Mouse (Mus musculus) thymus, postnatal 10 days (tissue): Measurements from ENCODE around the gene Phykpl.
"Not testable (repeated sequence)": the region's sequence is repeated elsewhere in the genome, so short reads cannot be mapped to it uniquely, and the experiment has no call there.

Experiments
- DNase-seq, 2 experiments: peaks; one replicate each; pipeline ENCODE4 v3.0.0; 2021; ENCODE audit warnings: low spot score in 2 of 2

Gene Phykpl

DNA sequence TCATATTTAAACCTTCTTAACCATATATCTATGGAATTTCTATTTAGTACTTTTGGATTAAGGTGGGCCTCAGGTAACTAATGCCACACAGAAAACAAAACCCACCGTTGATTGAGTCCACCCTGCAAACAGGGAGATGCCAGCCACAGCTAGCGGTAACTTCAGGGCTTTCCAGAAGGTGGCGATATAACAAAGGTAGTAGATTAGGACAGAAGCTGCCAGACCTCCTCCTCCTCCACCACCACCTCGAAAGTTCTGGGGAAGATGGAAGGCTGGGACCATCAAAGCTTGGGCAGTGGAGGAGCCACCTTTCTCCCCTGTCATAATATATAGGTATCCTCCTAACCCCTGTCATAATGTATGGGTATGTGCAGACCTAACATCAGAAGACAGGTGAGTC, 33.1 kb downstream of the Phykpl start:
- peak; percentile 68 to 85 for DNase-seq

DNA sequence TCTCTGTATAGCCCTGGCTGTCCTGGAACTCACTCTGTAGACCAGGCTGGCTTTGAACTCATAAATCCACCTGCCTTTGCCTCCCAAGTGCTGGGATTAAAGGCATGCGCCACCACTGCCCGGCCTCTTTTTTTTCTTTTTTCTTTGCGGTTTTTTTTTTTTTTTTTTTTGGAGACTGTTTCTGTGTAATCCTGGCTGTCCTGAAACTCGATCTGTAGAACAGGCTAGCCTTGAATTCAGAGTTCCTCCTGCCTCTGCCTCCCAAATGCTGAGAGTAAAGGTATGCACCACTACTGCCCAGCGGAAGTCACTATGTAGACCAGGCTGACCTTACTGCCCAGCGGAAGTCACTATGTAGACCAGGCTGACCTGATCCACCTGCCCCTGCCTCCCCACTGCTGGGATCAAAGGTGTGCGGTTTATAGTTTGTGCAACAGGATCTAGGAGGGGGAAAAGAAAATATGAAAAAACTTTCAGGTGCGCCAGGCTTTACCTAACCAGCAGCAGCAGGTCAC, 34.4 kb downstream of the Phykpl start:
- no peak for DNase-seq

DNA sequence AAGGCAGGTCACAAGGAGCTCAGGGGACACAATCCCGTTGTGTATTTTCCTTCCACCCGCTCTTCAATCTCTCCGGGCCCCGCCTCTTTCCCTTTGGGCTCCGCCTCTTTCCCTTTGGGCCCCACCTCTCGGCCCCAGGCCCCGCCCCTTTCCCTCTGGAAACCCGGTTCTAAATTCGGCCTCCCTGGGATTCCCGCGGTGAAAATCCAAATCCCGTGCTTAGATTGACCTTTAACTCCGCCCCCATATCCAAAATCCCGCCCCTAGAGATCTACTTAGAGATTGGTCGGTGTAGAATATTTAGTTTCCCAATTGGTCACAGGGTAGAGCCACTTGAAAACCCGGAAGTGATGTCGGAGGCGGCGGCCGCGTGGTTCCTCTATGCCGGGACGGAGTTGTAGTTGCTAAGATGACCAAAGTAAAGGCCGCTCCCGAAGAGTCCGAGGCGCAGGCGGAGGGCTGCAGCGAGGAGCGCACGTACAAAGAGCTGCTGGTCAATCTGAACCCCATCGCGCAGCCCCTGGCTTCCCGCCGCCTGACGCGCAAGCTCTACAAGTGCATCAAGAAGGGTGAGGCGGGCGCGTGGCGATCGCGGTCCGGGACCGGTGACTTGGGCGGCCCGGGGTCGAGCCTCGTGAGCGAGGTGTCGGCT, 35.0 kb downstream of the Phykpl start, which contains the start of gene Nhp2:
Nhp2 (plus strand) TSS at position 327 of the 652 bp plus-strand sequence.
- DNase-seq, result peak; percentile 75 to 76

DNA sequence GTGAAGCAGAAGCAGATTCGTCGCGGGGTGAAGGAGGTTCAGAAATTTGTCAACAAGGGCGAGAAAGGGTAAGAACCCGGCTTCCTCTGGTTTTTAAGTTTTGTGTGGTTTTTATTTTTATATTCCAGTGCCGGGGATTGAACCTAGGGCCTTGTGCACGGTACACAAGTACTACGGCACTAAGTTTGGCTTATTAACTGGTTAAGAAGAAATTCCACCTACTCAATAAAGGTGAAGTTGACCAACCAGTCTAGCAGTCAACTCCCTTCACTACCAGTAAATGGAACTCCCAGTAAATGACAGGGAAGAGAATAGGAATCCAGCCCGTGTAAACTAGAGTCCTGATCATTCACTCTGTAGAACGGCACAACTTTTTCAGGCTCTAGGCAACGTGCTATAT, 35.5 kb downstream of the Phykpl start:
- DNase-seq, result no peak

DNA sequence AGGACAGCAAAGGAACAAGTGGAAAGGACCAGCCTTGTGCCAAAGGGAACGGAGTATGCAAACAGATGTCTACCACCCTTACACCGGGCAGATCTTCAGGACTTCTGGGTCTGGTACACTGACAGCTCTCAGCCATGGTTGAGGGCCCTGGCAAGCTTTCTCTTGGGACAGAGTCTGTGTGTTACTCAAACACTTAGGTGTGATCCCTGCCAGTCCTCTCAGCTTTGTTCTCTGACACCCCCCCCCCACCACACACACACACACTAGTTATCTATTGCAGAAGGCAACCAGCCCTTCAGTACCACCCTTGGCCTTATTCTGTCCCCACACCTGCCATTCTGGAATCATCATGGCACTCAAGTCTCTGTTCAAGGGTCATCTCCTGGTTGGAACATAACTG, 37.2 kb downstream of the Phykpl start:
- DNase-seq, result no peak

DNA sequence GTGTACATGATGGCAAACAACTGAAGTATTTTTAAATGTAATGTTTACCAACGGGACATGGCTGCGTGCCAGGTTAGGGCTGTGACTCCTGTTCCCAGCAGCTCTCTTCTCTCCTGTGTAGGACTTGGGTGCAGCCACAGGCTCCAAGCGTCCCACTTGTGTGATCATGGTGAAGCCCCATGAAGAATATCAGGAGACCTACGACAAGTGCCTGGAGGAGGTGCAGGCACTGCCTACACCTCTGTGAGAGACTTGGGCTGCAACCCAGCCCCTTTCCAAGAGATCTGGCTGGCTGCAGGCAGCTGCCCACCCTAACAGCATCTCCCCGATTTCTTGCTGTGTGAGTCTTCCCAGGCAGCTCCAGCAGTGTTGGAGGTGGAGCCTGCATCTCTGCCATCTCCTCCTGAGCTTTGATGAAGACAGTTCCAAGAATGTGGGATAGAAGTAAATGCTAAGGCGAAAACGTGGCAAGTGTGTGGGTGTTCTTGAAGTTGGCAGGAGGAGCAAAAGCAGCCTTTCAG, 38.5 kb downstream of the Phykpl start:
- DNase-seq, result no peak

DNA sequence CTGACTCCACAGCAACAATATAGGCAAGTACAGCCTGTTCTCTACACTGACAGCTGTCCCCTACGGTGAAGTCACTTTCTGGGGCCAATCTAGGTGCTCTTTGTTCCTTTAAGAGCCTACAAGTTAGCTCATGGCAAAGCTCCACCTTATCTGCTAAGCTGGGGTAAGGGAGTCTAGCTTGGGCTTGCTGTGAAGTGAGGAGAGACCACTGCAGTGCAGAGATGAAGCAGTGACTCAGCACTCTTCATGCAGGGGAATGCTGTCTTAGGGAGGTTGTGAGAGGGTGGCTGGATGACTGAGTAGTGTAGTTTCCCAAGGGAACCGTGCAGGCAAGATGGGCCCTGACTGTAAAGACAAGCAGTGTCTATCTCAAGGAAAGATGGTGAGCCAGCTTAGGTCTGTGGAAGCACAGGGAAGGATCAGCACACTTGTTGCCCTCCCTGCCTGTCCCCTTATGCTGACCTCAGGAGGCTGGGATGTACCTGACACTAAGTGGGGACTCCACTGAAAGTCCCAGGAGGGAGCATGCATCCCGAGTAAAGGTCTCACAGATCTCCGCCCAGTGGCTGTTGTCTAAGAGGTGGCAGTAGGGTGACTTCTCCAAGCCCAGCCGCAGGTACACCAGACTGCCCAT, 40.7 kb downstream of the Phykpl start:
- no peak for DNase-seq

DNA sequence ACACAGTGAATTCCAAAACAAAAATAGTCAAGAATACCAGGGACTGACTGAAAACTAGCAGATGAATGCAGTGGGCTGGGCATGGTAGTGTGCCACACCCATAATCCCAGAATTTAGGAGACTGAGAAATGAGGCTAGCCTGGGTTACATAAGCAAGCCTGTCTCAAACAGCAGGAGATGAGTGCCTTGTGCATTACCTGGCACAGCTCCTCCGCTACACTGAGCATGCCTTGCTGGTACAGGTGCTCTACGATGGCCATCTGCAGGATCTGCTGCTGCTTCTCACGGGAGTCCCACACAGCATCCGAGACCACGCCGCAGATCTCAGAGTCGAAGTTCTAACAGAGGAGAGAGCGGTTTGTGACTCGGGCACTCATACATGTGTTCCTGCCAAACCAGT, 42.9 kb downstream of the Phykpl start:
- DNase-seq, result no peak

DNA sequence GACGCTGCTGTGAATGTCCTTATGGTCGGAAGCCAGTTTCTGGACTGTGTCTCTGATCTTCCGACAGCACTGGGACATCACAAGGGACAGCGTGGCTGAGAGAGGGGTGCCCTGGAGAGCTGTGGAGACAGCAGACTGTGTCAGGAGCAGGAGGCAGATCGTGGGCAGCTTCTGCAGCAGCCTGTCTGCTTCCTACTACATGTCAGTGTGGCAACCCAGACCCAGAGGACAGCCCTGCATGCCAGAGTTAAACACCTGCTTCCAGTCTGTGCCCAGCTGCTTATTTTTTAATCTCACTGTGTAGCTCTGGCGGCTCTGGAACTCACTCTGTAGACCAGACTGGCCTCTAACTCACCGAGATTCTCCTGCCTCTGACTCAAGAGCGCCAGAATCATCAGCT, 43.4 kb downstream of the Phykpl start:
- no peak for DNase-seq

DNA sequence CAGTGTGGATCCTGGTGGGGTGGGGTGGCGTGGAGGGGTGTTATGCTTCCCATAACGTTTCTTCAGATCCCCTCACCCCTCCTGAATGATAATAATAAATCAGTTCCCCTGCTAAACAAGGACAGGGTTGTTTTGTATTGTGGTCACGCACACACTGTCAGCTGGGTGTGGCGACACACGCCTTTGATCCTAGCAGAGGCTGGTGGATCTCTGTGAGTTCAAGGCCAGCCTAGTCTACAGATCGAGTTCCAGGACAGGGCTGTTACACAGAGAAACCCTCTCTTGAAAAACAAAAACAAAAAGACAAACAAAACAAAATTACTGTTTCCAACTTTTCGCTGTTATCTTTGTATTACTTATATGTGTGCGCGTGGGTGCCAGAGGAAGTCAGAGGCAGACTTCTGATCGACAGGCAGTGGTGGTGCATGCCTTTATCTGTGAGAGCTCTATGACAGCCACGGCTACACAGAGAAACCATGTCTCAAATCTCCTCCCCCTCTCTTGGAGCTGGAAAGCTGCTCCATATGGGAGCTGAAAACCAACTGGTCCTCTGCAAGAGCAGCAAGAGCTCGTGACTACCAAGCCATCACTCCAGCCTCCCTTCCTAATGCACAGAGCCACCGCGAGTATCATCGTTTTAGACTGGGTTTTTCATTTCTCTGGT, 45.2 kb downstream of the Phykpl start:
- no peak for DNase-seq

DNA sequence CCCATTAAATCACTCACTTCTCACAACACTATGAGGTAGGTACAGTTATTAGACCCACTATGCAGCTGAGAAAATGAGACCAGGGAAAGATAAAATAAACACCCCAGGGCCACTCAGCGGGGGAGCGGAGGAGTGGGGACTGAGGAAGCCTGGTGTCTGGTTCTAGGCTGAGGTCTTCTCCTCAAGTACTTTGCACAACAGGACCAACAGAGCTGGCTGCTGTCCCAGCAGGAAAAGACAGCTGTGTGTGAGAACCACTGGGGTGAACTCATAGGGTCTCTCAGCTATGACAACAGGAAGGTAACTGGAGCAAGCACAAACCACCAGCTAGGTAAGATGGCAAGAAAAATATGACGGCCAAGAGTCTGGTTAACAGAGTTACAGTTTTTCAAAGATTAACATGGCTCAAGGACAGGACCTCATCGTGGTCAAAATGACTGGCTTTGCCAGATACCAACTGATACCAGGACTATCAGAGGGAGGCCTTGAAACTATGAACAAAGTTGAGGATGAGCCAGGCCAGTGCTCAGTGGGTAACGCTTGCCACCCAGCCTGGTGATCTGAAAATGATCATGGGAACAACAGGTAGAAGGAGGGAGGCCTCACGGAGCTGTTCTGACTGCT, 47.7 kb downstream of the Phykpl start:
- no peak for DNase-seq

DNA sequence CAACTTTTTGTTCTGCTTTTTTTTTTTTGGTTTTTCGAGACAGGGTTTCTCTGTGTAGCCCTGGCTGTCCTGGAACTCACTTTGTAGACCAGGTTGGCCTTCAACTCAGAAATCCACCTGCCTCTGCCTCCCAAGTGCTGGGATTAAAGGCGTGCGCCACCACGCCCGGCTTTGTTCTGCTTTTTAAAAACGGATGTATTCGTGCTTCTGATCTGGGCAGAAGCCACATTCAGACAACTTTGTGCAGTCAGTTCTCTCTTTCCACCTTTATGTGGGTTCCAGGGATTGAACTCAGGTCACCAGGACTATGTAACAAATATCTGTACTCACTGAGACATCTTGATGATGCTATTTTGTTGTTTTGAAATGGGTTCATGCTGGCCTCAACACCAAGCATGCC, 48.6 kb downstream of the Phykpl start:
- not testable (repeated sequence) for DNase-seq

DNA sequence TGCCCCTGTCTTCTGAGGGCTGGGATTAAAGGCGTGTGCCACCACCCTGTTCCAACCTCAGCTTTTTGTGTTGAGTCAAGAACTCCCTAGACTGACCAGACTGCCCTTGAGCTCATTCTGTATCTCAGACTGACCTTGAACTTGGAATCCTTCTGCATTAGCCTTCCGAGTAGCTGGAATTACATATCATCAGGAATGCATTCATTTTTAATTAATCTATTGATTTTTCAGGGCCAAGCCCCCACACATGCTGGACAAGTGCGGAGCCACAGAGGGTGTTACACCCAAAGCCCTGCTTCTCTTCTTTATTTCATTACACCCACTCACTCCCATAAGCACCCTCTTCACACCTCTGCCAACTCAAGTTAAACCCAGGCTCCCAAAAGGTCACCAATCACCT, 49.2 kb downstream of the Phykpl start:
- no peak for DNase-seq

DNA sequence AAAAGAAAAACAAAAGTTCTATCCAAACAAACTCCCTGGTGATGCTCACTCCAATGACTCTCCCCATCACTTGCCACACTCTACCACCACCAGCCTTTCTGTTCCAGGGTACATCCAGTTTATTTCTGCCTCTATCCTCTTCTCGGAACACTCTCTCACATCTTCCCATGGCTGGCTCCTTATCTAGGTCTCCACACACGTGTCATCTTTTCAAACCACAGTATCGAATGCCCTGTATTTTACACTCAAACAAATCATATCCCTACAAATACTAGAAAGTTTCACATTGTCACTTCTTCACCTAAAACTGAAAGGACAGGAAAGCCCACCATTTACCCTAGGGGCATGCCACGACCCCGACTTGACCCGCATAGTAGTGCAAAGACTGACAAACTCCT, 50.6 kb downstream of the Phykpl start:
- no peak for DNase-seq

DNA sequence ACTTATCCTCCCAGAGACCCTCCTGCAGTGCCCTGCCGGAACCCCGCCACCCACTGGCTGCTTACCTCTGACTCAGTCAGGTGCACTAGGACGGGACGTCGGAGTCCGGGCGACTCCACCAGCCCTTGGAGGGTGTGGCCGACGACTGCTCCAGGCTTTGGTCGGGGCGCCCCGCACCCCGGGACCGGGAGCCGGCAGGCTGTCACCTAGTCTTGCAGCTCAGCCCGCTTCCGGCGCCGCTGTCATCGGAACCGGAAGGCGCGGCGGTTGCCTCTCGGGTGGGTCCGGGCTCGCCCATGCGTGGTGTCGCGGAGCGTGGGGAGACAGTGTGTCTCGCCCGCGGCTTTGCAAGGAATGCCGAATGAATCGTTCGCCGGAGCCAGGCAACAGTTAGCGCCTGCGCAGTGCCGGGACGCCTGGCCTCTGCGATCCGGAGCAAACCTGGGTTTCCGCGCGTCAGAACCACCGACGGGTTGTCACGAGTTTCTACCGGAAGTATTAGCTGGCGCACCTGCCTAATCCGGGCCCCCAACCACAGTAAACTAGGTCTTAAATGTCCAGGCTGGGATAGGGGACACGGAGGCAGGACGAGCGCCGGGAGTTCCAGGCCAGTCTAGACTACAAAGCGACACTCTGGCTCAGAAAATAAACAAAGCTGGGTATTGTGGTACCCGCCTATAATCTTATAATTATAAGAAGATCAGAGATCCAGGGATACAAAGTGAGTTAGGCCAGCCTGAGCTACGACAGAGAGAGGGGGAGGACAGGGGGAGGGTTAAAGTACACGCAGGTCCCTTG, 51.2 kb downstream of the Phykpl start, which contains the start of gene Rmnd5b:
Rmnd5b (minus strand) TSS at position 372 of the 798 bp plus-strand sequence.
- peak; percentile 82 to 84 for DNase-seq

DNA sequence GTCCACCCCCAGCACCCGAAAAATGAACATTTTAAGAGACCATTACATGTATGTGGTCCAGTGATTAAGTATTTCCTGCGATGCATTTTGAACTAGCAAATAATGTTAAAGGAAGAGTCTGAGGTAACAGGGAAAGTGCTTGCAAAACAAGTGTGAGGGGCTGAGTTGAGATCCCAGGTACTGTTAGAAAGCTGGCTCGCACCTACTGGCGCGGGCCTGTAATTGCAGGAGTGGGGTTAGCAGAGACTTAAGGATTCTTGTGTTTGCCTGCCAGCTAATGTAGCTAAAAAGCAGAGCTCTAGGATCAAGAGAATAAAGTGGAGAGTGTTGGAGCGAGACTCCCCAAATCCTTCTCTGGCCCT, 51.7 kb downstream of the Phykpl start:
- peak; percentile 76 to 81 for DNase-seq

DNA sequence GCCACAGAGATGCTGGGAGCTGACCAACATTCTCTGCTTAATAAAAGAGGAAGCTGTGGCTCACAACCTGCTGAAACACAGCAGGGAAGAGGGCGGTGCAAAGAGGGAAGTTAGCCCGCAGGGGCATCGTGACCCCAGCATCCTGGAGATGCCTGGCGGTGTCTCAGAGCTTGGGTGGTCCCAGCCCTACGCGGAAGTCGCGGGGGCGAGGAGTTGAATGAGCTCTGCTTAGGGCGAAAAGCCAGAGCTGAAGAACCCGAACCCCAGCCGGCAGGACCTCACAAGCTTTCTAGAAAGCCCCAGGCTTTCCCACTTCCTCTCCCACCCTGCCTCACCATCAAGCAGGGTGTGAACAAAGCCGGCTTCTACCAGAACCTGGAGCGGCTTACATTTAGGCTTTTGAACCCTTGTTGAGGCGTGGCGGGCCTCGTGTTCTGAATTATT, 53.4 kb downstream of the Phykpl start:
- peak; percentile 70 for DNase-seq

DNA sequence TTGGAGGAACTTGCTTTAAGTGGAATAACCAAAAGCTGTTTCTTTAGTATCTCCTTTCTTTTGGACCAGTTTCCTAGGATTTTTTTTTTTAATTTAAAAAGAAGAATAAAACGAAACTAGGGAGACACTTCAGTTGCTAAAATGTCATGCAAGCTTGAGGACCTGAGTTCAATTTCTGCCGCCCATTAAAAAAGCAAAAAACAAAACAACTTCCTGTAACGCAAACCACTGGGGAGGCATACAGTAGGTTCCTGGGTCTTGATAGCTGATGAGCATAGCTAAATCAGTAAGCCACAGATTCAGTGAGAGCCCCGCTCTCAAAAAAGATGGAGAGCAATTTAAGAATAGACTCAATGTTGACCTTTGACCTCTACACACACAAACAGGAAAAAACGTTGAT, 53.9 kb downstream of the Phykpl start:
- no peak for DNase-seq

DNA sequence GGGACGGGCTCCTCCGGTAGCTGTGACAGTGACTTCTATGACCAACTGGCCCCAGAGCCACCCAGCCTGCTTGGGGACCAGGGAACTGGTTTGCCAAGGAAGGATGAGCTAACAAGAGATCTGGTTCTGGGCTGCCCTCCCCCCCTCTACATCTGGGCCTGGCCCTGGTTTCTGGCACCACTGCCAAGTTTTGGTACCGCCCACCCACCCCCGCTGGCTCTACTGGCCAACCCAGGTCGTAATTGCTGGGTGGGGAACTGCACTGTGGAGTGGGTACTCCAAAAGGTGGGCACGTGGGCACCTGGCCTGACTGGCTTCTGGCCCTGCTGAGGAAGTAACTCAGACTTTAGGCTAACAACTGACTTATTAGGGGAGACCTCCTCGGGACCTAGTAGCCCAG, 56.2 kb downstream of the Phykpl start:
- DNase-seq, result no peak

DNA sequence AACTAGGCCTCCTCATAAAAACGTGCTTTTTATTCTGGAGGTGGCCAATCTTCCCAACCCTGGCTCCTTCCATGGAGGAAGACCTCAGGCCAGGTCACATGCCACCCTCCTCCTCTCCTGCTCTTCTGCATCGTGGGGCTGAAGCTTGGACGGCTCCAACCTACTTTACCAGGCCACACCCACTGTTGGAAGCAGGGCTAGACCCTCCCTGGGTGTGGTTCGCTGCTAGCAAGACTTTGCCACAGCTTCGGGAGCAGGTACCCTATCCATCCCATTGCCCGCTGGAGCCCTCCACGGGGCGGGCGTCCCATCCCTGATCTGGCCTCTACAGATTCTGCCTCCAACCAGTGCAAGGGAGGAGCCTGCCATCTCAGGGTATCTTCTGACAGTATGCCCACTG, 58.6 kb downstream of the Phykpl start:
- DNase-seq, result peak in 1 of 2 experiments; percentile 33

DNA sequence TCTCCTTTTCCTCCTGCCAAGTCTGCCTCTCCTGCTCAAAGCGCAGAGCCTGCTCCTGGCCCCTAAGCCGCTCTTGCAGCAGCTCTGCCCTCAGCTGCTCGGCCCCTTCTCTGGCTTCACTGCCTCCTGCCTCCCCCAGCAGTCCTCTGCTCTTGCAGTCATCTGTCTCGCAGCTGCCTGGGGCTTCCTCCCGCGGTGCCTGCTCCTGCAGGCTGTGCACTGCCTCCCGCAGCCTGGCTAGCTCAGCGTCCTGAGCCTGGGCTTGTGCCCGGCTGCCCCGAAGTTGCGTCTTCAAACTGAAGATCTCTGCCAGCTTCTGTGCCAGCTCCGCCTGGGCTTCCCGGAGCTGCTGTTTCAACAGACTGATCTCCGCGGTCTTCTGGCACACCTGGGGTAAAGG, 59.2 kb downstream of the Phykpl start:
- DNase-seq, result peak; percentile 70 to 74
